Mouse (Mus musculus) heart, embryonic 13.5 days (tissue): ENCODE results near the gene Hsdl1. TPM values are rescaled to one million over a fixed set of nuclear protein-coding genes. Genes with fewer than 3 reads are reported as not detected.

Experiments used
- ATAC-seq: fragments of 200-750 bp; cut with Nextera tagmentation; 2 replicates; pipeline ENCODE4 v1.8.0; 2017; ENCODE audit warnings: moderate TSS enrichment; ENCODE audit not compliant: insufficient number of reproducible peaks, low FRiP score, low TSS enrichment; ENCODE audit errors: extremely low read depth
- H3K27ac ChIP-seq: fragments of 300-500 bp; sonication (generic); replicated peaks from 2 replicates; pipeline ENCODE4 v1.5.1; 2015; ENCODE audit warnings: moderate library complexity, mild to moderate bottlenecking, inconsistent platforms
- H3K27me3 ChIP-seq: fragments of 300-500 bp; sonication (generic); replicated peaks from 2 replicates; pipeline ENCODE4 v1.6.1; 2015; ENCODE audit warnings: mild to moderate bottlenecking, inconsistent platforms
- H3K36me3 ChIP-seq: fragments of 300-500 bp; sonication (generic); 2 replicates; pipeline ENCODE4 v1.6.1; 2015; ENCODE audit warnings: mild to moderate bottlenecking, inconsistent platforms
- H3K4me1 ChIP-seq: fragments of 300-500 bp; sonication (generic); 2 replicates; pipeline ENCODE4 v1.6.1; 2015; ENCODE audit warnings: inconsistent platforms
- H3K4me2 ChIP-seq: fragments of 300-500 bp; sonication (generic); 2 replicates; pipeline ENCODE4 v1.6.1; 2015; ENCODE audit warnings: inconsistent platforms, mild to moderate bottlenecking, moderate library complexity
- H3K4me3 ChIP-seq: fragments of 300-500 bp; sonication (generic); 2 replicates; pipeline ENCODE4 v1.5.1; 2015; ENCODE audit warnings: moderate library complexity, mild to moderate bottlenecking, inconsistent platforms
- H3K9ac ChIP-seq: fragments of 300-500 bp; sonication (generic); 2 replicates; pipeline ENCODE4 v1.6.1; 2015; ENCODE audit warnings: inconsistent platforms, mild to moderate bottlenecking, moderate library complexity
- H3K9me3 ChIP-seq: fragments of 300-500 bp; sonication (generic); 2 replicates; pipeline ENCODE4 v1.6.1; 2016; ENCODE audit warnings: inconsistent platforms
- WGBS: fragments of 180-500 bp; shearing (Covaris S2); methylation state at CpG from one replicate; pipeline ENCODE4 v1.1.7; 2015; ENCODE audit warnings: mixed read lengths; 5-methylcytosine and 5-hydroxymethylcytosine counted together
- polyA plus RNA-seq: library from polyadenylated mRNA; unstranded; fragments of >200 nt; fragmentation: Nextera tagmentation; extraction: Ambion mirVana; gene quantifications from 2 replicates; pipeline ENCODE4 v1.2.1, GENCODE M21; 2015

The Hsdl1 gene
- polyA plus RNA-seq, 1 experiment from 2014 or later: 31.3 TPM

DNA sequence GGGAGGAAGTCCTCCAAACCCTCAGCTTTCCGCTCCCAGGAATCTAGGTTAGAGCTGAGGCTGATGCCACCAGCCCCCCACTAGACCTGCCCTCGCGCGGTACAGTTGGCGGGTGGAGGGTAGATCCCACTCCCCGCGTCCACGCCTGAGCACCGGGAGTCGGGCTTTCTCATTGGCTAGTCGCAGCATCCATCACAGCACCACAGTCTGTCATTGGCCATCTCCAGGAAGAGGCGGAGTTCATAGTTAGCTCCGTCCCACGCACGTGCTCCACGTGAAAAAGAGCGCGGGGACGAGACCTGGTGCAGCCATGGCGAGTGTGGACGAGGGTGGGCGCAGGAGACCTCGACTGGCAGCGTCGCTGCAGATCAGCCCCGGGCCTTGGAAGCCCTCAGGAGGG lies 37.5 kb upstream of the Hsdl1 start, which contains the start of gene Adad2:
Gene Adad2 (plus strand): TSS at position 277 of the 400 bp plus-strand sequence.
- Histone ChIP-seq H3K36me3 (no peaks in the 10 kb centered on the region), H3K9me3 (peaks cover 13% of the 10 kb centered on the region; the same call in 1 of the 2 replicates), H3K27me3 (peaks cover 29% of the 10 kb centered on the region), H3K4me1 (no peaks in the 10 kb centered on the region), H3K4me3 (no peak within 1 kb of the TSS), H3K4me2 (no peak within 1 kb of the TSS), H3K9ac (no peak within 1 kb of the TSS), H3K27ac (no peak within 1 kb of the TSS)
- 71% methylated on average over 26 of the region's 26 CpGs for WGBS
- no peak for ATAC-seq

DNA sequence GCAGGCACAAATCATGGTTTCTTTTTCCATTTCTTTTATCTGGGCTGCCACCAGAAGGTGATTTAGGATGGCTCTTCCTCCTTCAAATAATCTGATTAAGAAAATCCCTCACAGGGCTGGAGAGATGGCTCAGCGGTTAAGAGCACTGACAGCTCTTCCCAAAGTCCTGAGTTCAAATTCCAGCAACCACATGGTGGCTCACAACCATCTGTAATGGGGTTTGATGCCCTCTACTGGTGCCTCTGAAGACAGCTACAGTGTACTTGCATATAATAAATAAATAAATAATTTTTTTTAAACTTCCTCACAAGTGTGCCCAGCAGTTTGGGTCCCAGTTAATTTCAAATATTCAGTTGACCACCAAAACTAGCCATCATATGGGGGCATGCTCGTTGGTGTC lies 31.2 kb upstream of the Hsdl1 start:
- Histone ChIP-seq H3K9ac (no peak overlapping the region), H3K27me3 (no peaks in the 10 kb centered on the region), H3K36me3 (peaks cover 19% of the 10 kb centered on the region), H3K4me2 (no peak overlapping the region), H3K27ac (no peak overlapping the region), H3K9me3 (peaks cover 13% of the 10 kb centered on the region; the same call in 1 of the 2 replicates), H3K4me3 (no peak overlapping the region), H3K4me1 (peaks cover 11% of the 10 kb centered on the region)
- ATAC-seq: no peak
- 78% methylated on average over 2 of the region's 2 CpGs for WGBS

DNA sequence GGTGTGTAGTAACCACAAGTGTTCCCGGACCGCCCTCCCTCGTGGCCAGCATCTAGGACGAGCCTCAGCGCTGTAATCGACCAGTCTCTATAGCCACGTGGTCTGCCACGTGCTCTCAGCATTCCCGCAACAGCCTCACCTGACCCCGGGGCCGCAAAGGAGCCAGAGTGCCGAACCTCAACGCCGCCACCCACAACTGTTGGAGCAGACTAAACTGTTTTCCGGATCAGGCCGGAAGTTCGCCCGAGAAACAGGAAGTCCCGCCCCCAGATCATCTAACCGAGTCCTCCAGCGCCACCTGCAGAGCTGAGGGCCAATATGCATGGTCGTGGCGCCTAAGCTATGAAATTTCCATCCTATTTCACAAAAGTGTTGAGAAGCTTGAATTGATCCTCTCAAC lies 30.0 kb upstream of the Hsdl1 start, which contains the start of gene Taf1c:
Gene Taf1c (minus strand): TSS at position 227 of the 400 bp plus-strand sequence.
- peaks cover 11% of the 10 kb centered on the region for H3K4me1 ChIP-seq
- peaks cover 31% of the 10 kb centered on the region for H3K36me3 ChIP-seq
- peak; percentile 83 for ATAC-seq
- no peaks in the 10 kb centered on the region for H3K27me3 ChIP-seq
- WGBS: under 1% methylated on average over 23 of the region's 23 CpGs
- H3K4me3 ChIP-seq: peak within 1 kb of the TSS; percentile 74
- peaks cover 13% of the 10 kb centered on the region; the same call in 1 of the 2 replicates for H3K9me3 ChIP-seq
- H3K9ac ChIP-seq: peak within 1 kb of the TSS; percentile 88
- peak within 1 kb of the TSS; percentile 59 for H3K27ac ChIP-seq
- peak within 1 kb of the TSS; percentile 95 for H3K4me2 ChIP-seq

DNA sequence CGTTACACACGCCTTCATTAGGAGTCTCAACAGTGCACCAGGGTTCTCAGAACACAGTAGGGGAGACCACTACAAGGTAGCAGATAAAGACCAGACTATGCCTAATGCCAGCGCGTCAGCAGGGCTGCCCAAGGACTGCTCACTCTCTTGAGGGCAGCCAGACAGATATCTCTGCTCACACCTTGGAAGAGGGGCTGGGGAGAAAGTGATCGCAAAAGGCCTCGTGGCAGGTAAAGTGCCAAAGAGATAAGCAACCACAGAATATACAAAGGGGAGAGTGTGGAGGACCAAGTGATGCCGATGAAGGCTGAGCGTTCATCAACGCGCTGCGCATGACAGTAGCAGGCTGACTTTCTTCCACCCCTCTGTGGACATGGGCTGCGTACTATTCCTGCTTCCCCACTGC lies 29.4 kb upstream of the Hsdl1 start:
- peaks cover 11% of the 10 kb centered on the region for H3K4me1 ChIP-seq
- WGBS: 22% methylated on average over 12 of the region's 12 CpGs
- H3K36me3 ChIP-seq: peaks cover 37% of the 10 kb centered on the region
- H3K4me2 ChIP-seq: peak overlapping the region; percentile 95
- no peak for ATAC-seq
- no peaks in the 10 kb centered on the region for H3K27me3 ChIP-seq
- peak overlapping the region; percentile 59 for H3K27ac ChIP-seq
- peaks cover 8% of the 10 kb centered on the region; the same call in 1 of the 2 replicates for H3K9me3 ChIP-seq
- H3K4me3 ChIP-seq: peak overlapping the region; percentile 74
- peak overlapping the region; percentile 88 for H3K9ac ChIP-seq

DNA sequence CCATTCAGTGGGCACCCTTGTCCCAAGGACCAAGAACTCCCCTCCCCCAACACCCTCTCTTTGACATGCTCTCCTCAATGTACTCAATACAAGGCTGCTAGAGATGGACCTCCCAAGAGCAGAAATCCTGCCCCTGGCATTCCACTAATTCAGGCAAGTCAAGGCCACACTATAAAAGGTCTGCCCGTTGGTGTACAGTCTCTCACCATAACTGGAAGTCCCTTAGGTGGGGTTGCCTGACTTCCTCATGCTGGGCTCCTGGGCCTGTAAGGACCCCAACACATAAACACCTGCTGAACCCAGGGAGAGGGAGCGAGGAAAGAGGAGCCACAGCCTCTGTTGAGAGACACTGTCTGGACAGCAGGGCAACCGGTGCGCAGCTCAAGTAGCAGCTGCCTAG lies 28.8 kb upstream of the Hsdl1 start:
- H3K9me3 ChIP-seq: peaks cover 2% of the 10 kb centered on the region; the same call in 1 of the 2 replicates
- no peaks in the 10 kb centered on the region for H3K27me3 ChIP-seq
- peaks cover 43% of the 10 kb centered on the region for H3K36me3 ChIP-seq
- H3K4me1 ChIP-seq: peaks cover 11% of the 10 kb centered on the region
- H3K4me2 ChIP-seq: peak overlapping the region; percentile 95
- H3K9ac ChIP-seq: peak overlapping the region; percentile 88
- WGBS: 88% methylated on average over 4 of the region's 4 CpGs
- H3K27ac ChIP-seq: no peak overlapping the region
- no peak for ATAC-seq
- H3K4me3 ChIP-seq: peak overlapping the region; percentile 74

DNA sequence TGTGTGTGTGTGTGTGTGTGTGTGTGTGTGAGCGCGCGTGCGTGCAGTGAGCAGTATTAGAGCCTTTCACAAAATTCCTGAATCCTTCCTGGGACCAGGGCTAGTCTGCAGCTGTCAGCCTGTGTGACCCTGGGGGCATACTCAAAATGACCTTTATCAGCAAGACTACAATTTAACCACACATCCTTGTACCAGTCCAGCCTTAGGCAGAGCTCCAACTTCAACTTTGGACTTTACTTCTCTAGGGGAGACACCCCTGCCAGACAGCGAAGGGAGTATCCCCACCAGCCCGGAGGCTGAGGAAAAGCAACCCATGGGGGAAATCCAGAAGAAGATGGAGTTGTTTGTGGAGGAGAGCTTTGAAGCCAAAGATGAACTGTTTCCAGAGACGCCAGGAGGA lies 16.5 kb upstream of the Hsdl1 start:
- H3K9ac ChIP-seq: no peak overlapping the region
- no peak overlapping the region for H3K27ac ChIP-seq
- no peak overlapping the region for H3K4me2 ChIP-seq
- no peaks in the 10 kb centered on the region for H3K9me3 ChIP-seq
- ATAC-seq: no peak
- no peak overlapping the region for H3K4me3 ChIP-seq
- 0 out of 2 replicates have a peak, but pooled peaks cover 4% of the 10 kb centered on the region for H3K27me3 ChIP-seq
- peaks cover 49% of the 10 kb centered on the region for H3K4me1 ChIP-seq
- WGBS: 90% methylated on average over 7 of the region's 7 CpGs
- no peaks in the 10 kb centered on the region for H3K36me3 ChIP-seq

DNA sequence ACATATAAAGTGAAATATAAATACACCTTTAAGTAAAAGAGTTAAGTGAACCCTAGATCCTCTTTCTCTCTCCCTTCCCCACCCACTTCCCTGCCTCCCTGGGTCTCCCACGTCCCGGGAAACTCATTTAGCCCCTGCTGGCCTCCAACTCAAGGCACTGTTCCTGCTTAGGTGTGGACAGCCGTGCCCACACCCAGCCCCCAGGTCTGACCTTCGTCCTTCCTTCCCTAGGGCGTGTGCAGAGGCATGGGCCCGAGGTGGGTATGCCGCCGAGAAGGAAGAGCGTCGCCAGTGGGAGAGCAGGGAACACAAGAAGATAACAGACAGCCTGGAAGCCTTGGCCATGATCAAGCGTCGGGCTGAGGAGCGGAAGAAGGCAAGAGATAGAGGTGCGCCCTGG lies 15.4 kb upstream of the Hsdl1 start:
- no peak for ATAC-seq
- Histone ChIP-seq H3K4me1 (peaks cover 50% of the 10 kb centered on the region), H3K4me2 (no peak overlapping the region), H3K9me3 (no peaks in the 10 kb centered on the region), H3K27me3 (0 out of 2 replicates have a peak, but pooled peaks cover 4% of the 10 kb centered on the region), H3K36me3 (no peaks in the 10 kb centered on the region), H3K9ac (no peak overlapping the region), H3K27ac (no peak overlapping the region), H3K4me3 (no peak overlapping the region)
- WGBS: 57% methylated on average over 14 of the region's 14 CpGs

DNA sequence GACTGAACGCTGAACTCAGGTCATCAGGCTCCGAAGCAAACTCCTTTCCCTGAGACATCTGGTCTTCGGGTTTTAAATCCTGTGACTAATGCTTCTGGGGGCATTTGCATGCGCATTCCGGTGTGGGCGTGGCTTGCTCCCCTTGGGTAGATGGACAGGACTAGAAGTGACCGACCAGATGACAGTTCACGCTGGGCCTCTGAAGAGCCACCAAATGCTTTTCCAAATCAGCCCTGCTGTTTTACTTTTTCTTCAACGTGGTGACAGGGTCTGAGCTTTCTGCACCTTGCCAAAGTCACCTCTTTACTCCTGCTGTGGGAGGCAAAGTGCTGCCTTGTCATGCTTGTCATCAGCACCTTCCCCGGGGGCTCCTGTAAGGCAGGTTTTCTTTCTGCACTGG lies 13.9 kb upstream of the Hsdl1 start:
- peaks cover 50% of the 10 kb centered on the region for H3K4me1 ChIP-seq
- H3K4me3 ChIP-seq: no peak overlapping the region
- no peak; the same call in 1 of the 2 replicates for ATAC-seq
- H3K36me3 ChIP-seq: no peaks in the 10 kb centered on the region
- H3K4me2 ChIP-seq: peak overlapping the region; percentile 43
- no peaks in the 10 kb centered on the region for H3K9me3 ChIP-seq
- H3K27ac ChIP-seq: peak overlapping the region; percentile 87
- 11% methylated on average over 10 of the region's 10 CpGs for WGBS
- H3K27me3 ChIP-seq: 0 out of 2 replicates have a peak, but pooled peaks cover 4% of the 10 kb centered on the region
- no peak overlapping the region for H3K9ac ChIP-seq

DNA sequence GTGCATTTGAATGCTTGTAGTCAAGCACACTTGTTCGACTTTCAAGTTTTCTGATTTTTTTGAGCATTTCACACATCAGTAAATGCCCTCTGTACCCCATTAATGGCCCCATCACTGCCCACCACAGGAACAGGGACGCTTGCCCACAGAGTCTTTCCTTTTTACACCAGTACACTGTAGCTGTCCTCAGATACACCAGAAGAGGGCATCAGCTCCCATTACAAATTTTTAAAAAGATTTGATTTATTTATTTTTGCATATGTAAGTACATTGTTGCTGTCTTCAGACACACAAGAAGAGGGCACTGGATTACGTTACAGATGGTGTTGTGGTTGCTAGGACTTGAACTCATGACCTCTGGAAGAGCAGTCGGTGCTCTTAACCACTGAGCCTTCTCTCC lies 13.3 kb upstream of the Hsdl1 start:
- Histone ChIP-seq H3K27me3 (0 out of 2 replicates have a peak, but pooled peaks cover 4% of the 10 kb centered on the region), H3K9ac (no peak overlapping the region), H3K27ac (peak overlapping the region; percentile 87), H3K36me3 (no peaks in the 10 kb centered on the region), H3K4me1 (peaks cover 50% of the 10 kb centered on the region), H3K9me3 (no peaks in the 10 kb centered on the region), H3K4me3 (no peak overlapping the region), H3K4me2 (peak overlapping the region; percentile 43)
- 61% methylated on average over 4 of the region's 4 CpGs for WGBS
- no peak for ATAC-seq

DNA sequence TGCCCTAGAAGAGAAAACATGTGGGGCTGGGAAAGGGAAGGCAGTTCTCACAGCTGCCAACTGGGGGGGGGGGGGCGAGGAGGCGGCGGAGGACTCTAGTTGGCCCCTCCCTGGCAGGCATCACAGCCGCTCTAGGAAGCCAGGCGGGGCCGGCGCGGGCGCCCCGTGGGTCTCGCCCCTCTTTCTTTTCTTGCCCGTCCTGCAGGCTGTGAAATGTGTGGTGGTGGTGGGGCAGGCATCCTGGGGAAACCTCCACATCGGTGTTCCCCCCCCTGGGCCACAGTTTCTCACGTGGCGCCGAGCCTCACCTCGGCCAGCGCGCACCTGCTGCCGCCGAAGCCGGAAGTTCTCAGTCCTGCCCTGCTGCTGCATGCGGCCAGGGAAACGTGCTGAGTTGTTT lies 10.9 kb upstream of the Hsdl1 start:
- Histone ChIP-seq H3K4me2 (peak overlapping the region; percentile 72), H3K27me3 (no peaks in the 10 kb centered on the region), H3K4me1 (peaks cover 65% of the 10 kb centered on the region), H3K4me3 (peak overlapping the region; percentile 45), H3K9ac (peak overlapping the region; percentile 73), H3K9me3 (no peaks in the 10 kb centered on the region), H3K27ac (no peak overlapping the region), H3K36me3 (no peaks in the 10 kb centered on the region)
- WGBS: 20% methylated on average over 24 of the region's 24 CpGs
- ATAC-seq: 0 out of 2 replicates have a peak, but pooled peaks have one; percentile 43

DNA sequence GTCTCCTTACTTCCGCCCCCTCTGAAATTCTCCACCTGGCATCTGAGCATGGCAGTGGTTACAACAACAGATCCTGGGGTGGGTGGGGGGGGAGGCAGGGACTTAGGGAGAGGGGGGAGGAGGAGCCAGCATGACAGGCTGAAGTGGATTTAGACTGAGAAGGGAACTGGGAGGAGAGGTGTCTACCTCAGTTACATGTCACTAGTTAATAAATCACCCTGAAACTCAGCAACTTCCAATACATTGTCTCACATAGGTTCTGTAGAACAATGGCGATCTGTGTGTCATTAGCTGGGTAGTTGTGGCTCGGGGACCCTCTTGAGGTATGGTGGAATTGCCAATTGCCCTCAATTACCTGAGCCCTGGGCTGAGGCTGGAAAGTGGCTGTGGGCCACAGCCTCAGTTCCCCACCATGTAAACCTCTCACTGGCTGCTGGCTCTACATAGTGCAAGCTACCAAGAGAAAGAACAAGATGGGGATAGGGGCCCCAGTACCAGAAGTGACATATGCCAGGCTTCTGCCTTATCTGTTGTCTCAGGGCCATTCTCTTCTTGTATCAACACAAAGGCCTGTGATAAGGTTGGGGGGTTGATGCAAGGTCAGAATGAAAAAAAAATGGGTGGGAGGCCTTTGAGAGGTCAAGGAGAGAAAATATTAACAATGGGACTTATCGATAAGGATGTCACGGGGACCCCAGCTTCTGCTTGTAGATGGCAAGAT lies 5.6 kb upstream of the Hsdl1 start:
- Histone ChIP-seq H3K36me3 (no peaks in the 10 kb centered on the region), H3K9ac (no peak overlapping the region), H3K9me3 (no peaks in the 10 kb centered on the region), H3K27ac (peak overlapping the region; percentile 21; the same call in 1 of the 2 replicates), H3K27me3 (peaks cover 29% of the 10 kb centered on the region), H3K4me3 (no peak overlapping the region), H3K4me2 (no peak overlapping the region), H3K4me1 (peaks cover 46% of the 10 kb centered on the region)
- WGBS: 53% methylated on average over 5 of the region's 5 CpGs
- no peak for ATAC-seq
